Mouse (Mus musculus): ENCODE results near the gene Fhl3. TPM values are rescaled to one million over a fixed set of nuclear protein-coding genes. Genes with fewer than 3 reads are reported as not detected.
"Not testable (repeated sequence)": the region's sequence is repeated elsewhere in the genome, so short reads cannot be mapped to it uniquely, and the experiment has no call there.

Fhl3 gene
- total and polyA plus RNA-seq, 2 experiments from 2014 or later, result 3.1 to 7.1 TPM

DNA sequence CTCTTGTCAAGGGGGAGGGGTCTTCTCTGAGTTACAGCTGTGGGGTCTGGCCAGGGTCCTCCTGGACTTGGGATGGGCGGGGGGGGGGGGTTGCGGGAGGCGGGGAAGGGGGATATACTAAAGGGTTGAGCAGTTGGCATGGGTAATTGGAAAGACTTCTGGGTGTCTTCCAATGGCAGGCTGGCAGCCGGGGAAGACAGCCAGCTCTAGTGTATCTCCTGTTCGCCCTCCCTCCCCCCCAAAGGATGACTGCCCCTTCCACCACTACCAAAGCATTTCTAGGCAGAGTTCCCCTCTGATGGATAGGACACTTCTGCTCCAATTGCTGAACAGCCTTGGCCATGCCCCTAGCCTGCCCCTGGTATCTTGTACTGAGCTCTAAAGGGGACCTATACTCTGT is 1.4 kb downstream of the Fhl3 start:
- Histone ChIP-seq H3K27ac (no peak overlapping the region), H3K4me1 (ENCODE audit: insufficient read depth, low read length) (0 out of 2 replicates have a peak, but pooled peaks cover 3% of the 10 kb centered on the region), H3K4me3 (ENCODE audit: low read length) (peak overlapping the region; percentile 65; the same call in 1 of the 2 replicates), H3K36me3 (ENCODE audit: insufficient read depth, low read length) (no peaks in the 10 kb centered on the region), H3K27me3 (ENCODE audit: insufficient read depth, low read length) (no peaks in the 10 kb centered on the region), H3K9ac (replicated peaks; ENCODE audit: low read length) (no peak overlapping the region), H3K9me3 (ENCODE audit: low read length) (no peaks in the 10 kb centered on the region), H3K4me2 (ENCODE audit: low read depth, low read length) (peak overlapping the region; percentile 97)
- ATAC-seq (peak; percentile 30; the same call in 1 of the 2 replicates), DNase-seq (ENCODE audit: low spot score) (peak; percentile 69)
- WGBS, result 37% methylated on average over 4 of the region's 5 CpGs
- TF ChIP-seq CTCF (IDR thresholded peaks at IDR 0.05; ENCODE audit: low read depth), result no peak

DNA sequence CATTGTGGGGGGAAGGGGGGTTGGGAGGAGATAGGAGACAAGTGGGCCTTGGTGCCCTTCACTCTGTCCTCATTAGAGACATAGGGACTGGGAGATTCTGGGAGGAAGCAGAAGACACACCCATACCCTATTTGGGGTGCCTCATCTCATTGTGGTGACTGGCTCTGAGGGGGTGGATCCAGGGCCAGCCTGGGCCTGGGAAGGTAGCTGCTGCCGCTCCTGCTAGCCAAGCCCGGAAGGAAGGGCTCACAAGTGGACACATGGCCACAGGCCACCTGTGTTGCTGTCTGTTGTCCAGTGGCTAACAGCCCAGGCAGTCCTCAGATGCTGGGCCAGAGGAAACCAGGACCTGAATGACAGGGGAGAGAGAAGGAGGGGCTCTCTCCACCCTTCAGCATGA is 2.9 kb downstream of the Fhl3 start:
- H3K4me2 ChIP-seq (ENCODE audit: low read depth, low read length), result no peak overlapping the region; the same call in 1 of the 2 replicates
- no peak for TF ChIP-seq CTCF (IDR thresholded peaks at IDR 0.05; ENCODE audit: low read depth)
- H3K36me3 ChIP-seq (ENCODE audit: insufficient read depth, low read length), result no peaks in the 10 kb centered on the region
- H3K9ac ChIP-seq (replicated peaks; ENCODE audit: low read length), result no peak overlapping the region
- no peak overlapping the region for H3K4me3 ChIP-seq (ENCODE audit: low read length)
- no peak for DNase-seq (ENCODE audit: low spot score)
- H3K27ac ChIP-seq, result no peak overlapping the region
- H3K4me1 ChIP-seq (ENCODE audit: insufficient read depth, low read length), result peaks cover 4% of the 10 kb centered on the region; the same call in 1 of the 2 replicates
- WGBS, result 35% methylated on average over 2 of the region's 2 CpGs
- no peaks in the 10 kb centered on the region for H3K27me3 ChIP-seq (ENCODE audit: insufficient read depth, low read length)
- H3K9me3 ChIP-seq (ENCODE audit: low read length), result no peaks in the 10 kb centered on the region
- no peak for ATAC-seq

DNA sequence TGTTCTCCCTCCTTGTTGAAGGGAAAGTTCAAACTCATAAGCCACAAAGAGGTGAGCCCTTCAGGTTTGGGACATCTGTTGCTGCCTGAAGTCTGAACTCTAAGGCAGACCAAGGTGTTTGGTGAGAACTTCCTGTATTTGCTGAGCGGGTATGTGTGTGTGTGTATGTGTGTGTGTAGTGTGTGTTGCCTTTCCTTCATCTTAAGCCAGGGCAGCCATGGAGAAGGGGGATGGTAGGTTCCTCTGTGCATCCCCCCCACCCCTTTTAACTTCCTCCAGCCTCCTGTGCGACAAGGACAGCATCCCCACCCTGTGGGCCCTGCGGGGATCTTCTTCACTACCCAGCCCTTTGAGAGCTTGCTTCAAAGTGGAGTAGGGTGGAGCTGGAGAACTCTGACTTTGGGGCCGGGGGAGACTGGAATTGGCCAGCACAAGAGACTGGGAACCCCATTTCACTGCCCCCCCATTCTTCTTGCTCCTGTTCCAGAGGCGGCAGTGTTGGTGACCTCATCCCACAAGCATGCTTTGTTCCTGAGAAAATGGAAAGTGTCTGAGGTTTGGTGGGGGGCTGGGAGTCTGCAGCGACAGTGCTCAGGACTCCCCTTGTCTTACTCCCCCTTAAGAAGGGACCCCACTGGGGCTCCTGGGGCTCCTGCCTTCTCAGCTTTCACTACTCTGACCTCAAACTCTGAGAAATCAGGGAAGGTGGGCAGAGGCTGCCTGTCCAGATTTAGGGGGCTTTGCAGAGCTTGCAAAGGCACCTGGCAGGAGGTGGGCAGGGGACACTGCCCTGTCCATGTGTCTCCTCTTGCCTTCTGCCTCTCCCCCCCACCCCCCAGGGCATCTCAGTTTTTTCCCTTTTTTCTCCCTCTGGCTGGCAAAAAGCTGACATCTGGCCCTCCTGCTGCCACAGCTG is 3.6 kb downstream of the Fhl3 start:
- Histone ChIP-seq H3K27me3 (ENCODE audit: insufficient read depth, low read length) (no peaks in the 10 kb centered on the region), H3K36me3 (ENCODE audit: insufficient read depth, low read length) (no peaks in the 10 kb centered on the region), H3K9ac (replicated peaks; ENCODE audit: low read length) (no peak overlapping the region; the same call in 1 of the 2 replicates), H3K4me1 (ENCODE audit: insufficient read depth, low read length) (peaks cover 11% of the 10 kb centered on the region; the same call in 1 of the 2 replicates), H3K4me3 (ENCODE audit: low read length) (no peak overlapping the region), H3K9me3 (ENCODE audit: low read length) (no peaks in the 10 kb centered on the region), H3K27ac (peak overlapping the region; percentile 63; the same call in 1 of the 2 replicates), H3K4me2 (ENCODE audit: low read depth, low read length) (peak overlapping the region; percentile 21; the same call in 1 of the 2 replicates)
- no peak for DNase-seq (ENCODE audit: low spot score)
- WGBS, result 11% methylated on average over 6 of the region's 6 CpGs
- ATAC-seq, result no peak
- no peak for TF ChIP-seq CTCF (IDR thresholded peaks at IDR 0.05; ENCODE audit: low read depth)

DNA sequence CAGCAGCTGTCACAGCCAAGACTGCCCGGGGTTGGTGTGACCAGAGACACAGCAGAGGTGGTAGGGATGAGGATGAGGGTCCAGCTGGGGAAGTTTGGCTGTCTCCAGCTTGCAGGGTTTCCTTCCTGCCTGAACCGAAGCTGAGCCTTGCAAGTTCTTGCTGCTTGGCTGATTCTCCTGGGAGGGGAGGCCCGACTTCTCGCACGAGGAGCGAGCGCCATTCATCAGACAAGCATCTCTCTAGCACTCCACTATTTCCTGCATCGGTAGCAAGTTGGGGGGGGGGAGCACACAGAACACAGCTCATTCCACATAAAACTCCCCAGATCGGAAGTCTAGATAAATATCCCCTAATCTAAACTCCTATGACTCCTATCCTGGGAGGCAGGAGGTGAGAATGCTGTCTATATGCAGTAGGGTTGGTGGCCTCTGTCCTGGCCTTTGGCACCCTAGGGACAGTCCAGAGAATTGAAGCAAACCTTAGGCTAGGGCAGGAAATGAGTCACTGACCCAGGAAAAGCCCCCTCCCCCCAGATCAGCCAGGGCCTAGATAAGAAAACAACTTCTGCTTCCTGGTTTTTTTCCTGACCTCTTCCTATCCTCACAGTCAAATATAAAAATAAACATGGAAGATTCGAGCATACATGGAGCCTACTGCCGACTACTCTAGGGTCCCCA is 4.4 kb downstream of the Fhl3 start:
- Histone ChIP-seq H3K27ac (peak overlapping the region; percentile 63; the same call in 1 of the 2 replicates), H3K9me3 (ENCODE audit: low read length) (no peaks in the 10 kb centered on the region), H3K4me3 (ENCODE audit: low read length) (no peak overlapping the region), H3K27me3 (ENCODE audit: insufficient read depth, low read length) (no peaks in the 10 kb centered on the region), H3K4me2 (ENCODE audit: low read depth, low read length) (no peak overlapping the region), H3K9ac (replicated peaks; ENCODE audit: low read length) (no peak overlapping the region; the same call in 1 of the 2 replicates), H3K4me1 (ENCODE audit: insufficient read depth, low read length) (peaks cover 12% of the 10 kb centered on the region; the same call in 1 of the 2 replicates), H3K36me3 (ENCODE audit: insufficient read depth, low read length) (no peaks in the 10 kb centered on the region)
- WGBS, result 20% methylated on average over 11 of the region's 11 CpGs
- DNase-seq (ENCODE audit: low spot score) (no peak), ATAC-seq (no peak)
- TF ChIP-seq CTCF (IDR thresholded peaks at IDR 0.05; ENCODE audit: low read depth), result no peak

DNA sequence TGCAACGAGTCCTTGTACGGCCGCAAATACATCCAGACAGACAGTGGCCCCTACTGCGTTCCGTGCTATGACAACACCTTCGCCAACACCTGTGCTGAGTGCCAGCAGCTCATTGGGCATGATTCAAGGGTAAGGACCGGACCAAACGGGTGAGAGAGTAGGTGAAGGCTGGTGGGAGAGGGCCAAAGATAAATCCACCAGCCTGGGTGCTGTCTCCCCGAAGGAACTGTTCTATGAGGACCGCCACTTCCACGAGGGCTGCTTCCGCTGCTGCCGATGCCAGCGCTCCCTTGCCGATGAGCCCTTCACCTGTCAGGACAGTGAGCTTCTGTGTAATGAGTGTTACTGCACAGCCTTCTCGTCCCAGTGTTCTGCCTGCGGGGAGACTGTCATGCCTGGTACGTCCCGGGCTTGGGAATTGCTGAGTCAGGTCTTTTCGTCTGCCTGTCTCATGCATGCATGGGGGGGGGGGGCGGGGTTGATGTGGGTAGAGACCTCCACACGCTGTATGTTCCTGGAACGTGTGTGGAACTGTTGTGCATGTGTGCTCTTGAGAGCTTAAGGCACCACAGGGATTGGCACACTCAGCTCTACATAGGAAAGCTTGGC is 5.3 kb downstream of the Fhl3 start:
- WGBS, result 82% methylated on average over 23 of the region's 23 CpGs
- Histone ChIP-seq H3K9me3 (ENCODE audit: low read length) (no peaks in the 10 kb centered on the region), H3K36me3 (ENCODE audit: insufficient read depth, low read length) (no peaks in the 10 kb centered on the region), H3K9ac (replicated peaks; ENCODE audit: low read length) (no peak overlapping the region), H3K4me2 (ENCODE audit: low read depth, low read length) (no peak overlapping the region), H3K4me3 (ENCODE audit: low read length) (no peak overlapping the region), H3K27ac (no peak overlapping the region), H3K4me1 (ENCODE audit: insufficient read depth, low read length) (peaks cover 12% of the 10 kb centered on the region; the same call in 1 of the 2 replicates), H3K27me3 (ENCODE audit: insufficient read depth, low read length) (no peaks in the 10 kb centered on the region)
- DNase-seq (ENCODE audit: low spot score) (no peak), ATAC-seq (no peak)
- TF ChIP-seq CTCF (IDR thresholded peaks at IDR 0.05; ENCODE audit: low read depth), result no peak

DNA sequence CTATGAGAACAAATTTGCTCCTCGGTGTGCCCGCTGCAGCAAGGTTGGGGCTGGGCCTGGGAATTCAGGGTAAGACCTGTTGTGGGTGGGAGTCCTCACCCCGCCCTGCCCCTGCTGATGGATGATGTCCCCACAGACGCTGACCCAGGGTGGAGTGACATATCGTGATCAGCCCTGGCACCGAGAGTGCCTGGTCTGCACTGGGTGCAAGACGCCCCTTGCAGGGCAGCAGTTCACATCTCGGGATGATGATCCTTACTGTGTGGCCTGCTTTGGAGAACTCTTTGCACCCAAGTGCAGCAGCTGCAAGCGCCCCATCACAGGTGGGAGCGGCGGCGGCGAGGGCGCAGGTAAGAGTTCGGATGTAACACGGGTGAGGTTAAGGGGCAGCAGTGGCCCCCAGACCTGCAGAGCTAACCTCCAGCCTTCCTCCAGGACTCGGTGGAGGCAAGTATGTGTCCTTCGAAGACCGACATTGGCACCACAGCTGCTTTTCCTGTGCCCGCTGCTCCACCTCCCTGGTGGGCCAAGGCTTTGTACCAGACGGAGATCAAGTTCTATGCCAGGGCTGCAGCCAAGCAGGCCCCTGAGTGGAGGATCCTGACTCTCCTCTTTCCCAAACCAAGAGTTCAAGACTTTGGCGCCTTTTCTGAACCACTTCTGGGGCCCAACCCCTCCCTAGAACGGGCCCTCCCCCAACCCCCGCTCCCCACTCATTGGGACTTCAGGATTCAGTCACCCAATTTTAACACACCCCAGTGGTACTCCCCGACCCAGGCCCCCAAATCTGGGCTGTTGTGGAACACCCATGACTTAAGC is 7.1 kb downstream of the Fhl3 start:
- H3K4me3 ChIP-seq (ENCODE audit: low read length); H3K4me1 ChIP-seq (ENCODE audit: insufficient read depth, low read length); H3K27me3 ChIP-seq (ENCODE audit: insufficient read depth, low read length); H3K9ac ChIP-seq (replicated peaks; ENCODE audit: low read length); ATAC-seq; H3K36me3 ChIP-seq (ENCODE audit: insufficient read depth, low read length); H3K27ac ChIP-seq; DNase-seq (ENCODE audit: low spot score); H3K9me3 ChIP-seq (ENCODE audit: low read length); H3K4me2 ChIP-seq (ENCODE audit: low read depth, low read length): not testable (repeated sequence)
- WGBS, result 82% methylated on average over 24 of the region's 25 CpGs

DNA sequence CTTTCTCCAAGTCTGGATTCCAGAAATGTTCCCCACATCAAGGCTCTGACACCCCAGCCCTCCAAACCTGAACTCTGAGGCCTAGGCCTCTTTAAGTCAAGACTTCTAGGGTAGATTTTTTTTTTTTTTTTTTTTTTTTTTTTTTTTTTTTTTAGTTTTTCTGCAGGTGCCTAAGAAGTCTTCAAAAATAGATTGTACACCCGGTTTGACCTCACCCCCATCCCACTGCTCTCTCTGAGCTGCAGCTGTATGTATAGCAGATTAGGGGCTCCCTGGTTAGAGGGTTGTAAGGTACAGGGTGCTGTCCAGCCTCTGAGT is 7.7 kb downstream of the Fhl3 start:
- H3K9me3 ChIP-seq (ENCODE audit: low read length); H3K36me3 ChIP-seq (ENCODE audit: insufficient read depth, low read length); DNase-seq (ENCODE audit: low spot score); H3K4me2 ChIP-seq (ENCODE audit: low read depth, low read length); H3K9ac ChIP-seq (replicated peaks; ENCODE audit: low read length); ATAC-seq; H3K4me1 ChIP-seq (ENCODE audit: insufficient read depth, low read length); H3K27me3 ChIP-seq (ENCODE audit: insufficient read depth, low read length); H3K4me3 ChIP-seq (ENCODE audit: low read length): not testable (repeated sequence)
- WGBS, result 9% methylated on average over 1 of the region's 1 CpGs
- peak overlapping the region; percentile 51; the same call in 1 of the 2 replicates for H3K27ac ChIP-seq
